Mouse (Mus musculus) C2C12 (cell line): Measurements from ENCODE around the gene Snph.

Source experiments
- CEBPB ChIP-seq: IDR thresholded peaks from one replicate; pipeline ENCODE4 v1.6.1; 2011; ENCODE audit warnings: low read depth, mild to moderate bottlenecking, control low read depth, moderate library complexity
- CTCF ChIP-seq: IDR thresholded peaks from one replicate; pipeline ENCODE4 v1.5.1; 2011; ENCODE audit not compliant: control insufficient read depth, insufficient read depth, insufficient read length
- FOSL1 ChIP-seq: IDR thresholded peaks from one replicate; pipeline ENCODE4 v1.8.0; 2011; ENCODE audit warnings: mild to moderate bottlenecking, low read length; ENCODE audit not compliant: poor library complexity, insufficient read depth, severe bottlenecking
- MAX ChIP-seq: IDR thresholded peaks from one replicate; pipeline ENCODE4 v1.6.1; 2011; ENCODE audit warnings: mild to moderate bottlenecking, control low read depth
- MYOD1 ChIP-seq: IDR thresholded peaks from one replicate; pipeline ENCODE4 v1.6.1; 2011; ENCODE audit warnings: low read depth; ENCODE audit not compliant: control insufficient read depth, insufficient read length
- MYOG ChIP-seq: IDR thresholded peaks from one replicate; pipeline ENCODE4 v1.6.1; 2011; ENCODE audit not compliant: control insufficient read depth, insufficient read length; ENCODE audit errors: extremely low read depth
- USF1 ChIP-seq: IDR thresholded peaks from one replicate; pipeline ENCODE4 v1.6.1; 2011; ENCODE audit warnings: low read depth, mild to moderate bottlenecking, control low read depth, moderate library complexity

GRCm38 (mm10) chr2:151652053-151652452, 19.7 kb upstream of the Snph start:
- TF ChIP-seq CTCF (no peak), MAX (no peak), USF1 (no peak), FOSL1 (no peak), MYOD1 (no peak), MYOG (no peak), CEBPB (no peak)
